ENCODE assay signal across 12 mouse cellular contexts in genomic region chr15:79360371-79360770, GRCm38 (mm10). TPM values are rescaled to one million over a fixed set of nuclear protein-coding genes. Genes with fewer than 3 reads are reported as not detected.
A peak's percentile ranks its signal among the peaks of the same experiment; 100 is the strongest.
DNase-seq lines count a peak whose midpoint lies in the region; ATAC-seq and TF ChIP-seq lines count a peak whose summit lies in the region.
"Had no signal": no experiment of that assay in that cellular context is flagged by ENCODE, and none has a peak within 500 bp of the region (broad histone marks: within the 10 kb centered on the region; RNA-seq: fewer than 3 reads in every experiment).

No protein-coding gene starts in this region.

- H3K4me2 ChIP-seq in heart, embryonic 13.5 days = peak overlapping the region; percentile 35
- H3K4me2 ChIP-seq in forebrain, embryonic 13.5 days = no peak overlapping the region
- H3K4me2 ChIP-seq: neural tube, embryonic 13.5 days had no signal

- H3K4me3 ChIP-seq in heart, embryonic 13.5 days = no peak overlapping the region
- H3K4me3 ChIP-seq in left cerebral cortex, adult 2 months = no peak overlapping the region
- no peak overlapping the region for H3K4me3 ChIP-seq in ES-Bruce4 (ENCODE audit: low read depth, low read length)
- H3K4me3 ChIP-seq in embryonic fibroblast, embryonic 13.5 days (ENCODE audit: insufficient read depth, low read length) = no peak overlapping the region
- no peak overlapping the region for H3K4me3 ChIP-seq in forebrain, embryonic 13.5 days
- H3K4me3 ChIP-seq: neural tube, embryonic 13.5 days had no signal

- intact Hi-C loops in left cerebral cortex, adult 2 months (cut with DNase I) = no loop called here
- intact Hi-C loops in left cerebral cortex, postnatal 10 days (cut with DNase I) = no loop called here

- H3K27ac ChIP-seq in heart, embryonic 13.5 days (replicated peaks) = peak overlapping the region; percentile 73
- peak overlapping the region; percentile 50 for H3K27ac ChIP-seq in left cerebral cortex, adult 2 months
- peak overlapping the region; percentile 17; the same call in 1 of the 2 replicates for H3K27ac ChIP-seq in ES-Bruce4 (ENCODE audit: insufficient read depth, low read length)
- peak overlapping the region; percentile 23 for H3K27ac ChIP-seq in embryonic fibroblast, embryonic 13.5 days (ENCODE audit: insufficient read depth, low read length)
- H3K27ac ChIP-seq in forebrain, embryonic 13.5 days = no peak overlapping the region
- H3K27ac ChIP-seq: neural tube, embryonic 13.5 days had no signal

- peak overlapping the region; percentile 3; the same call in 1 of the 2 replicates for H3K9ac ChIP-seq in heart, embryonic 13.5 days
- H3K9ac ChIP-seq in ES-Bruce4 (ENCODE audit: low read depth, poor library complexity, severe bottlenecking) = no peak overlapping the region
- H3K9ac ChIP-seq in forebrain, embryonic 13.5 days = no peak overlapping the region
- H3K9ac ChIP-seq: neural tube, embryonic 13.5 days had no signal

- no peaks in the 10 kb centered on the region for H3K27me3 ChIP-seq in heart, embryonic 13.5 days (replicated peaks)
- H3K27me3 ChIP-seq in ES-Bruce4 (ENCODE audit: control insufficient read depth, insufficient read depth, low read length, poor library complexity, severe bottlenecking) = no peaks in the 10 kb centered on the region
- peaks cover 15% of the 10 kb centered on the region for H3K27me3 ChIP-seq in forebrain, embryonic 13.5 days

- no peak for TF ChIP-seq CTCF in left cerebral cortex, adult 2 months (IDR thresholded peaks at IDR 0.05)
- no peak for TF ChIP-seq CTCF in ES-Bruce4 (IDR thresholded peaks at IDR 0.05; ENCODE audit: low read depth, low read length)
- no peak for TF ChIP-seq CTCF in embryonic fibroblast, embryonic 13.5 days (IDR thresholded peaks at IDR 0.05; ENCODE audit: borderline replicate concordance, insufficient read depth, low read length)

- 25% methylated on average over 7 of the region's 7 CpGs for WGBS in heart, embryonic 13.5 days
- WGBS in forebrain, embryonic 13.5 days = 72% methylated on average over 7 of the region's 7 CpGs

- DNase-seq in heart, adult 18-20 months = no peak
- no peak for DNase-seq in left cerebral cortex, adult 2 months (ENCODE audit: extremely low spot score in 1 of 2, low spot score in 2 of 2)
- DNase-seq in left cerebral cortex, postnatal 10 days (ENCODE audit: extremely low spot score in 1 of 2, low spot score in 2 of 2) = no peak
- DNase-seq in layer of hippocampus, adult 9-11 months = no peak
- DNase-seq: adrenal gland, postnatal 36 days; heart, postnatal 10 days had no signal

- peaks cover 45% of the 10 kb centered on the region for H3K36me3 ChIP-seq in heart, embryonic 13.5 days
- H3K36me3 ChIP-seq in ES-Bruce4 (ENCODE audit: control insufficient read depth, insufficient read depth, low read length, poor library complexity, severe bottlenecking) = peaks cover 8% of the 10 kb centered on the region; the same call in 1 of the 2 replicates
- peaks cover 51% of the 10 kb centered on the region for H3K36me3 ChIP-seq in forebrain, embryonic 13.5 days (ENCODE audit: poor library complexity, severe bottlenecking)

- TF ChIP-seq POLR2A in ES-Bruce4 (IDR thresholded peaks at IDR 0.05; ENCODE audit: insufficient read depth, low read length) = no peak
- TF ChIP-seq POLR2A in embryonic fibroblast, embryonic 13.5 days (IDR thresholded peaks at IDR 0.05; ENCODE audit: low read depth, low read length) = no peak

- peaks cover 75% of the 10 kb centered on the region for H3K4me1 ChIP-seq in heart, embryonic 13.5 days
- H3K4me1 ChIP-seq in ES-Bruce4 (ENCODE audit: control insufficient read depth, insufficient read depth, low read length) = peaks cover 7% of the 10 kb centered on the region
- H3K4me1 ChIP-seq in embryonic fibroblast, embryonic 13.5 days (ENCODE audit: control insufficient read depth, insufficient read depth, low read length) = peaks cover 9% of the 10 kb centered on the region
- peaks cover 28% of the 10 kb centered on the region for H3K4me1 ChIP-seq in forebrain, embryonic 13.5 days

- no peak for ATAC-seq in heart, embryonic 13.5 days (ENCODE audit: extremely low read depth, insufficient number of reproducible peaks, low FRiP score, low TSS enrichment)
- no peak for ATAC-seq in forebrain, embryonic 13.5 days
- ATAC-seq: midbrain, embryonic 16.5 days had no signal

- TF ChIP-seq EP300 in ES-Bruce4 (IDR thresholded peaks at IDR 0.05; ENCODE audit: insufficient read depth, low read depth, low read length) = no peak

- no peaks in the 10 kb centered on the region for H3K9me3 ChIP-seq in heart, embryonic 13.5 days
- H3K9me3 ChIP-seq in ES-Bruce4 (replicated peaks; ENCODE audit: control insufficient read depth, insufficient read depth, low read length, poor library complexity, severe bottlenecking) = no peaks in the 10 kb centered on the region
- no peaks in the 10 kb centered on the region for H3K9me3 ChIP-seq in forebrain, embryonic 13.5 days (replicated peaks)
- H3K9me3 ChIP-seq: neural tube, embryonic 13.5 days had no signal

RNA-seq across cellular contexts. Expression of gene Maff, which starts 13.9 kb away (rescaled TPM):
- polyA plus RNA-seq in heart, embryonic 13.5 days (2015; fragmentation: Nextera tagmentation; extraction: Ambion mirVana) = 1.7 and 2.0 TPM in 2 replicates
- total RNA-seq in heart, adult 18-20 months (2021) = 10 to 100 TPM; 12.8 to 17.6 TPM
- total RNA-seq in left cerebral cortex, adult 2 months (2021) = 1 to 10 TPM; 1.6 to 3.2 TPM
- total RNA-seq in left cerebral cortex, postnatal 10 days (2021) = 1 to 10 TPM; 1.3 to 3.1 TPM
- polyA plus RNA-seq in ES-Bruce4 (2011; ENCODE audit: insufficient read depth, insufficient read length, low read depth, missing spikeins) = 12.3 and 14.5 TPM in 2 replicates
- polyA plus RNA-seq in embryonic fibroblast, embryonic 13.5 days (2011; ENCODE audit: insufficient read length, low read depth, missing spikeins) = 11.7 and 13.8 TPM in 2 replicates
- polyA plus RNA-seq in forebrain, embryonic 13.5 days (2015; fragmentation: Nextera tagmentation; extraction: Ambion mirVana) = 1.2 and 1.3 TPM in 2 replicates

RNA-seq across cellular contexts. Expression of gene Pla2g6, which starts 32.2 kb away (rescaled TPM):
- polyA plus RNA-seq in heart, embryonic 13.5 days (2015; fragmentation: Nextera tagmentation; extraction: Ambion mirVana) = 12.2 and 12.7 TPM in 2 replicates
- total RNA-seq in heart, adult 18-20 months (2021) = 10 to 100 TPM in 1 of 2 experiments, 1 to 10 TPM in 1; 9.4 to 11.3 TPM
- total RNA-seq in left cerebral cortex, adult 2 months (2021) = 10 to 100 TPM; 21.3 to 22.6 TPM
- 10 to 100 TPM; 21.9 to 22.3 TPM for total RNA-seq in left cerebral cortex, postnatal 10 days (2021)
- 40.2 and 40.6 TPM in 2 replicates for polyA plus RNA-seq in ES-Bruce4 (2011; ENCODE audit: insufficient read depth, insufficient read length, low read depth, missing spikeins)
- 7.4 and 11.3 TPM in 2 replicates for polyA plus RNA-seq in embryonic fibroblast, embryonic 13.5 days (2011; ENCODE audit: insufficient read length, low read depth, missing spikeins)
- 24.9 and 29.6 TPM in 2 replicates for polyA plus RNA-seq in forebrain, embryonic 13.5 days (2015; fragmentation: Nextera tagmentation; extraction: Ambion mirVana)

RNA-seq across cellular contexts. Expression of gene Tmem184b, which starts 43.0 kb away (rescaled TPM):
- polyA plus RNA-seq in heart, embryonic 13.5 days (2015; fragmentation: Nextera tagmentation; extraction: Ambion mirVana) = 65.8 and 72.7 TPM in 2 replicates
- total RNA-seq in heart, adult 18-20 months (2021) = 10 to 100 TPM; 34.8 to 36.7 TPM
- total RNA-seq in left cerebral cortex, adult 2 months (2021) = 10 to 100 TPM; 73.7 to 82.2 TPM
- total RNA-seq in left cerebral cortex, postnatal 10 days (2021) = 10 to 100 TPM; 51.2 to 54.0 TPM
- 50.7 and 59.6 TPM in 2 replicates for polyA plus RNA-seq in ES-Bruce4 (2011; ENCODE audit: insufficient read depth, insufficient read length, low read depth, missing spikeins)
- polyA plus RNA-seq in embryonic fibroblast, embryonic 13.5 days (2011; ENCODE audit: insufficient read length, low read depth, missing spikeins) = 82.2 and 98.9 TPM in 2 replicates
- polyA plus RNA-seq in forebrain, embryonic 13.5 days (2015; fragmentation: Nextera tagmentation; extraction: Ambion mirVana) = 29.4 and 31.3 TPM in 2 replicates
